Mouse (Mus musculus): ENCODE data around the gene Olfr1494.

DNA sequence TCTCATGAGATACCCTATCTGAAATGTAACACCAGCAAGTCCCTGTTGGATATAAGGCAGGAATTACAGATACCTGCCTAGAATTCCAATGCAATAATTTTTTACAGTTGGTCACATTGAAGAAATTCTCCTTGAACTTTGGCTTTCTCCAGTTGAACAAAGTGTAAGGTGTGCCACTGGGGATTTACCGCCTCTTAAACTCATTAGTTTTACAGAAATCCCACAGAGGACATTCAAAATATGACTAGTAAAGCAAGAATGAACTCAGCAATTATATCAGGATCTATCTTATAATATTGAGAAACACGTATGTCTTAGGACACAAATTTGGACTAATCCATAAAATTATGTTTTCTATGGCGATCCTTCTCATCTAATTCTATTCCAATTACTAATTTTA lies 42.6 kb upstream of the Olfr1494 start, which contains the start of gene Olfr1491:
- no peak for TF ChIP-seq POLR2A (IDR thresholded peaks at IDR 0.05; ENCODE audit: control insufficient read depth, extremely low read depth, insufficient read depth, low read length, poor library complexity)
- no peak for TF ChIP-seq CTCF (IDR thresholded peaks at IDR 0.05; ENCODE audit: borderline replicate concordance, control insufficient read depth, extremely low read depth, insufficient read depth, low read length, poor library complexity)

Measured in thymus, adult 2 months (tissue).